Mouse (Mus musculus) spleen, adult 2 months (tissue): ENCODE measurements around the gene Mcts1. TPM values are rescaled to one million over a fixed set of nuclear protein-coding genes. Genes with fewer than 3 reads are reported as not detected.

Experiments used
- DNase-seq, 2 experiments: peaks; one replicate each; pipeline versions ENCODE4 v3.0.0 to v3.0.0-alpha.2; 2012 to 2021; ENCODE audit warnings: low spot score in 2 of 2, low read depth in 1 of 2
- H3K27ac ChIP-seq: fragments of 200-500 bp; 2 replicates; pipeline ENCODE4 v1.5.1; 2012; ENCODE audit warnings: low read length, inconsistent platforms; ENCODE audit not compliant: insufficient read depth
- H3K27me3 ChIP-seq: fragments of 200-500 bp; 2 replicates; pipeline ENCODE4 v1.6.1; 2012; ENCODE audit warnings: mild to moderate bottlenecking, moderate library complexity, low read length, inconsistent platforms; ENCODE audit not compliant: control insufficient read depth, insufficient read depth
- H3K36me3 ChIP-seq: fragments of 200-500 bp; 2 replicates; pipeline ENCODE4 v1.6.1; 2012; ENCODE audit warnings: mild to moderate bottlenecking, low read length, inconsistent platforms; ENCODE audit not compliant: control insufficient read depth, insufficient read depth
- H3K4me1 ChIP-seq: fragments of 200-500 bp; 2 replicates; pipeline ENCODE4 v1.6.1; 2011; ENCODE audit warnings: inconsistent platforms; ENCODE audit not compliant: control insufficient read depth, insufficient read depth, insufficient read length
- H3K4me3 ChIP-seq: fragments of 200-500 bp; 2 replicates; pipeline ENCODE4 v1.5.1; 2011; ENCODE audit warnings: mild to moderate bottlenecking, inconsistent platforms; ENCODE audit not compliant: insufficient read depth, insufficient read length; ENCODE audit errors: extremely low read depth
- CTCF ChIP-seq: fragments of 200-500 bp; IDR thresholded peaks from 2 replicates; pipeline ENCODE4 v1.5.1; 2011; ENCODE audit warnings: mild to moderate bottlenecking, inconsistent platforms; ENCODE audit not compliant: insufficient read depth, insufficient read length, insufficient replicate concordance; ENCODE audit errors: extremely low read depth
- POLR2A ChIP-seq: fragments of 200-500 bp; IDR thresholded peaks from 2 replicates; pipeline ENCODE4 v1.6.1; 2011; ENCODE audit warnings: low read depth, low read length, inconsistent platforms
- WGBS: fragments of 180-500 bp; shearing (Covaris S2); methylation state at CpG from one replicate; pipeline ENCODE4 v1.1.7; 2018; 5-methylcytosine and 5-hydroxymethylcytosine counted together
- polyA plus RNA-seq: library from polyadenylated mRNA; depleted of rRNA; stranded (reverse); fragments of >200 nt; gene quantifications from 2 replicates; pipeline ENCODE4 v1.2.3, GENCODE M21; 2012

Mcts1 gene
- polyA plus RNA-seq, 1 experiment = 3.4 TPM

DNA sequence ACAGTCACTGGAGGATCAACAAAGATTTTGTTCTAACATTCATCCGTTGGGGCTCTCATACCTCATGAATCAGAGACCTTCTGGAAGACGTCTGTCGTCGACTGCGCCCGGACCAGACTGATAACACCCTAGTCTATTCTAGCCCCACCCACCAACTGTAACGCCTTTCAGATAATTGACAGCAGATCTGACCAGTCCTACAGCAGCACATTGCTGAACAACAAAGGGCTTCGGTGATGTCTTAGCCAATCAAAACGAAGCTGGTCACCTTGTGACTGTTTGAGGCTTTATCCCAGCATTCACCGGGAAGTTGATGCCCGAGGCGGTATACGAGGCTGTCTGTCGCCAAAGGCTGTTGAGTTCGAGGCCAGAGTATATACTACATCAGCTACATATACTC is 24.3 kb upstream of the Mcts1 start, which contains the start of gene Cul4b:
Cul4b (minus strand) TSS at position 119 of the 400 bp plus-strand sequence.
- no peaks in the 10 kb centered on the region for H3K4me1 ChIP-seq
- 77% methylated on average over 15 of the region's 15 CpGs for WGBS
- H3K36me3 ChIP-seq = no peaks in the 10 kb centered on the region
- H3K27me3 ChIP-seq = no peaks in the 10 kb centered on the region
- no peak for DNase-seq
- H3K27ac ChIP-seq = no peak within 1 kb of the TSS
- no peak within 1 kb of the TSS for H3K4me3 ChIP-seq
- TF ChIP-seq POLR2A = no peak
- TF ChIP-seq CTCF = no peak

DNA sequence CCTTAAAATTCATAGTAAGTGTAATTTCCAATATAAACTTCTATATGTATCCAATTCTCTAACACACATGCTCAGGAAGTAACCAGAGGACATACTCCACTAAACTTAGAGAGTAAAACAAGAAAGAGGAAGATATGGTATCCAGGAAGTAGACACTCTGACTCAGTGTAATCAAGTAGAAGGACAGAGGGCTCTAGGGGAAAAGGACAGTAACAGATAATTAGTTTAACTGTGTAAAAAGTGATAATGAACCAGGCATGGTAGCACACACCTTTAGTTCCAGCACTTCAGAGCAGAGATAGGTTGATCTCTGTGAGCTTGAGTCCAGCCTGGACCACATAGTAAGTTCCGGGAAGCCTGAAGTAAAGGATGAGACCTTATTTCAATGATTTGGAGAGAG is 19.2 kb upstream of the Mcts1 start:
- H3K4me1 ChIP-seq = no peaks in the 10 kb centered on the region
- peak overlapping the region; percentile 22; the same call in 1 of the 2 replicates for H3K27ac ChIP-seq
- H3K4me3 ChIP-seq = no peak overlapping the region

DNA sequence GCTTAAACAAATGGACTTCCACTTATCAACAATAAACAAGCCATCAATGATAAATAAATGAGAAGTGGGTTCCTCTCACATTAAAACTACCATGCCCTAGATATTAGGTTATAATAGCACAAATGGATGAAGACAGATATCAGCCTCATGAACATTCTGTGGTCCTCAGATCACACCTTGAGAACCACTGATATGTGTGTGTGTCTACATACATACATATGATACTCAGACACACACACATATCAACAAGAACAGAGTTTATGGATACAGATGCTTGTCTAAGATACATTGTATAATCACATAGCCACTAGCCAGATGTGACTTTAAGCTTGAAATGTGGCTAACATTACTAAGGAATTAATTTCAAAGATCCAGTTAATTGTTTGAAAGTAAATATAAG is 17.1 kb upstream of the Mcts1 start:
- H3K27ac ChIP-seq = no peak overlapping the region

More for the DNA sequence above, 19.2 kb upstream of the Mcts1 start:
- no peak for DNase-seq
- WGBS = 93% methylated on average over 1 of the region's 1 CpGs
- no peaks in the 10 kb centered on the region for H3K36me3 ChIP-seq
- no peaks in the 10 kb centered on the region for H3K27me3 ChIP-seq
- TF ChIP-seq CTCF (no peak), POLR2A (no peak)

DNA sequence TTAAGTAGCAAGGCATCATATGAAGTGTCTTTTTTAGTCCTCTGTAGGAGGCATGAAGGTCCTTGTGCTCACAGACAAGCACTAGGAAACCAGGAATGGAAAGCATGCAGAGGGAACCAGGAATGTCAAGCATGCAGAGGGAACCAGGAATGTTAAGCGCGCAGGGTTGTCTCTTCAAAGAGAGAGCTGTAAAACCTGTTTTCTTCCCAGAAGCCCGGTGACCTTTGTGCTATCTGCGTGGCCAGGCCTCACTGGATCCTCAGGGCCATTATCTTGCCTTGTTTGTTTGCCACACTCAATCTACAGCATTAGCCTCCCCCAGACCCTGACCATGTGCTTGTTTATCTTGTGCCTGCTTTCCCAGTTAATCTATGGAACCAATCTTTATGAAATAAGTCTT is 10.6 kb upstream of the Mcts1 start:
- DNase-seq = no peak
- no peaks in the 10 kb centered on the region for H3K4me1 ChIP-seq
- 86% methylated on average over 4 of the region's 4 CpGs for WGBS
- TF ChIP-seq CTCF (no peak), POLR2A (no peak)
- no peaks in the 10 kb centered on the region for H3K36me3 ChIP-seq
- no peak overlapping the region for H3K4me3 ChIP-seq
- no peak overlapping the region for H3K27ac ChIP-seq
- H3K27me3 ChIP-seq = no peaks in the 10 kb centered on the region

More for the DNA sequence above, 17.1 kb upstream of the Mcts1 start:
- H3K27me3 ChIP-seq = no peaks in the 10 kb centered on the region
- no peak overlapping the region for H3K4me3 ChIP-seq
- no peaks in the 10 kb centered on the region for H3K4me1 ChIP-seq
- no peaks in the 10 kb centered on the region for H3K36me3 ChIP-seq
- no peak for TF ChIP-seq POLR2A
- TF ChIP-seq CTCF = no peak
- DNase-seq = no peak

DNA sequence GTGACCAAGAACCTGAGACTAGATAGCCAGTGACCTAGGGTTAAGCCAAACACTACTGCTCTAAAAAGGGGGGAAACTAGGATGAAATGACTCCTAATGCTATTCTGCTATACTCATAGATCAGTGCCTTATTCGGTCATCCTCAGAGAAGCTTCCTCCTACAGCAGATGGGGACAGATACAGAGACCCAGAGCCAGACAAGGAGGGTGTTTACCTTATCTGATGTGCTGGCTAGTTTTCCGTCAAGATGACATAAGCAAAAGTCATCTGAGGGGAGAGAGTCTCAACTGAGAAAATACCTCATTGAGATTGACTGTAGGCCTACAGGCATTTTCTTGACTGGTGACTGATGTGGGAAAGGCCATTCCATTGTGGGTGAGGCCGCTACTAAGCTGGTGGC is 8.6 kb upstream of the Mcts1 start:
- Histone ChIP-seq H3K27me3 (no peaks in the 10 kb centered on the region), H3K27ac (no peak overlapping the region), H3K4me1 (no peaks in the 10 kb centered on the region), H3K4me3 (no peak overlapping the region), H3K36me3 (no peaks in the 10 kb centered on the region)
- WGBS = 89% methylated on average over 3 of the region's 3 CpGs
- TF ChIP-seq POLR2A = no peak
- no peak for TF ChIP-seq CTCF
- no peak for DNase-seq

GRCm38 (mm10) chrX:38593180-38593889 is 7.0 kb upstream of the Mcts1 start:
- H3K4me3 ChIP-seq = no peak overlapping the region
- H3K36me3 ChIP-seq = no peaks in the 10 kb centered on the region
- TF ChIP-seq POLR2A = no peak
- no peak for TF ChIP-seq CTCF
- 67% methylated on average over 5 of the region's 5 CpGs for WGBS
- no peaks in the 10 kb centered on the region for H3K27me3 ChIP-seq
- no peak for DNase-seq
- H3K4me1 ChIP-seq = no peaks in the 10 kb centered on the region
- H3K27ac ChIP-seq = no peak overlapping the region

- Histone ChIP-seq H3K4me1 (no peaks in the 10 kb centered on the region), H3K27me3 (no peaks in the 10 kb centered on the region), H3K27ac (peak overlapping the region; percentile 85), H3K36me3 (no peaks in the 10 kb centered on the region), H3K4me3 (peak overlapping the region; percentile 93)
- TF ChIP-seq CTCF (no peak), POLR2A (no peak)
- WGBS = 21% methylated on average over 3 of the region's 3 CpGs
- peak; percentile 5 to 7 for DNase-seq
Measured at GRCm38 (mm10) chrX:38600995-38601369, 604 bp downstream of the Mcts1 start.
